Mouse (Mus musculus): Measurements from ENCODE around the gene Fam161b. TPM values are rescaled to one million over a fixed set of nuclear protein-coding genes. Genes with fewer than 3 reads are reported as not detected.
"Not testable (repeated sequence)": the region's sequence is repeated elsewhere in the genome, so short reads cannot be mapped to it uniquely, and the experiment has no call there.

The Fam161b gene
- total RNA-seq, 2 experiments from 2014 or later, result 9.6 TPM

GRCm38 (mm10) chr12:84385408-84385807, 23.8 kb upstream of the Fam161b start:
- intact Hi-C loops (cut with DNase I), result no loop called here
- no peak for DNase-seq (ENCODE audit: extremely low spot score in 1 of 2, low spot score in 2 of 2)

GRCm38 (mm10) chr12:84384644-84385081, 23.0 kb upstream of the Fam161b start:
- intact Hi-C loops (cut with DNase I), result no loop called here
- DNase-seq (ENCODE audit: extremely low spot score in 1 of 2, low spot score in 2 of 2), result no peak

GRCm38 (mm10) chr12:84382369-84382768, 20.7 kb upstream of the Fam161b start:
- intact Hi-C loops (cut with DNase I), result no loop called here
- DNase-seq (ENCODE audit: extremely low spot score in 1 of 2, low spot score in 2 of 2), result no peak

GRCm38 (mm10) chr12:84373831-84374481, 12.3 kb upstream of the Fam161b start:
- DNase-seq (ENCODE audit: extremely low spot score in 1 of 2, low spot score in 2 of 2), result no peak
- intact Hi-C loops (cut with DNase I), result no loop called here

- no peak for DNase-seq (ENCODE audit: extremely low spot score in 1 of 2, low spot score in 2 of 2)
- intact Hi-C loops (cut with DNase I), result no loop called here
Measured at GRCm38 (mm10) chr12:84371647-84372046, 10.0 kb upstream of the Fam161b start.

- DNase-seq (ENCODE audit: extremely low spot score in 1 of 2, low spot score in 2 of 2), result no peak
- intact Hi-C loops (cut with DNase I), result no loop called here
Measured at GRCm38 (mm10) chr12:84366971-84367370, 5.3 kb upstream of the Fam161b start.

GRCm38 (mm10) chr12:84365137-84365536, 3.5 kb upstream of the Fam161b start:
- DNase-seq (ENCODE audit: extremely low spot score in 1 of 2, low spot score in 2 of 2), result no peak
- intact Hi-C loops (cut with DNase I), result no loop called here

GRCm38 (mm10) chr12:84364291-84364690, 2.7 kb upstream of the Fam161b start:
- intact Hi-C loops (cut with DNase I), result no loop called here
- DNase-seq (ENCODE audit: extremely low spot score in 1 of 2, low spot score in 2 of 2), result no peak

GRCm38 (mm10) chr12:84362872-84363271, 1.2 kb upstream of the Fam161b start:
- DNase-seq (ENCODE audit: extremely low spot score in 1 of 2, low spot score in 2 of 2), result no peak
- intact Hi-C loops (cut with DNase I), result no loop called here

GRCm38 (mm10) chr12:84358699-84359098, 2.9 kb downstream of the Fam161b start:
- intact Hi-C loops (cut with DNase I); DNase-seq (ENCODE audit: extremely low spot score in 1 of 2, low spot score in 2 of 2): not testable (repeated sequence)

GRCm38 (mm10) chr12:84347192-84347591, 14.4 kb downstream of the Fam161b start:
- DNase-seq (ENCODE audit: extremely low spot score in 1 of 2, low spot score in 2 of 2), result no peak

GRCm38 (mm10) chr12:84336963-84337625, 24.5 kb downstream of the Fam161b start:
- no peak for DNase-seq (ENCODE audit: extremely low spot score in 1 of 2, low spot score in 2 of 2)
- intact Hi-C loops (cut with DNase I), result no loop called here

More at GRCm38 (mm10) chr12:84347192-84347591, 14.4 kb downstream of the Fam161b start:
- intact Hi-C loops (cut with DNase I), result no loop called here

GRCm38 (mm10) chr12:84327111-84327512, 34.5 kb downstream of the Fam161b start:
- intact Hi-C loops (cut with DNase I), result no loop called here
- no peak for DNase-seq (ENCODE audit: extremely low spot score in 1 of 2, low spot score in 2 of 2)

GRCm38 (mm10) chr12:84316721-84317621, 44.7 kb downstream of the Fam161b start, which contains the start of gene Zfp410:
Gene Zfp410, plus strand, starts transcription at chr12:84316852.
- intact Hi-C loops (cut with DNase I), result no loop called here

GRCm38 (mm10) chr12:84316006-84316405, 45.6 kb downstream of the Fam161b start:
- intact Hi-C loops (cut with DNase I), result no loop called here
- no peak for DNase-seq (ENCODE audit: extremely low spot score in 1 of 2, low spot score in 2 of 2)

More at GRCm38 (mm10) chr12:84316721-84317621, 44.7 kb downstream of the Fam161b start, which contains the start of gene Zfp410:
- DNase-seq (ENCODE audit: extremely low spot score in 1 of 2, low spot score in 2 of 2), result peak; percentile 68 to 90

- intact Hi-C loops (cut with DNase I), result no loop called here
- no peak for DNase-seq (ENCODE audit: extremely low spot score in 1 of 2, low spot score in 2 of 2)
Measured at GRCm38 (mm10) chr12:84311306-84311705, 50.3 kb downstream of the Fam161b start.

GRCm38 (mm10) chr12:84304554-84304953, 57.1 kb downstream of the Fam161b start:
- intact Hi-C loops (cut with DNase I), result no loop called here
- no peak for DNase-seq (ENCODE audit: extremely low spot score in 1 of 2, low spot score in 2 of 2)

GRCm38 (mm10) chr12:84304101-84304500, 57.5 kb downstream of the Fam161b start:
- intact Hi-C loops (cut with DNase I), result no loop called here
- DNase-seq (ENCODE audit: extremely low spot score in 1 of 2, low spot score in 2 of 2), result no peak

GRCm38 (mm10) chr12:84299265-84299664, 62.4 kb downstream of the Fam161b start:
- intact Hi-C loops (cut with DNase I), result no loop called here
- DNase-seq (ENCODE audit: extremely low spot score in 1 of 2, low spot score in 2 of 2), result no peak
